Mouse (Mus musculus) induced T-regulatory cell, adult 2 months (primary cell): ENCODE data around the gene D930007J09Rik.

Experiments
- DNase-seq: peaks from one replicate; pipeline ENCODE4 v3.0.0-alpha.2; 2012; ENCODE audit warnings: low read depth

D930007J09Rik gene

DNA sequence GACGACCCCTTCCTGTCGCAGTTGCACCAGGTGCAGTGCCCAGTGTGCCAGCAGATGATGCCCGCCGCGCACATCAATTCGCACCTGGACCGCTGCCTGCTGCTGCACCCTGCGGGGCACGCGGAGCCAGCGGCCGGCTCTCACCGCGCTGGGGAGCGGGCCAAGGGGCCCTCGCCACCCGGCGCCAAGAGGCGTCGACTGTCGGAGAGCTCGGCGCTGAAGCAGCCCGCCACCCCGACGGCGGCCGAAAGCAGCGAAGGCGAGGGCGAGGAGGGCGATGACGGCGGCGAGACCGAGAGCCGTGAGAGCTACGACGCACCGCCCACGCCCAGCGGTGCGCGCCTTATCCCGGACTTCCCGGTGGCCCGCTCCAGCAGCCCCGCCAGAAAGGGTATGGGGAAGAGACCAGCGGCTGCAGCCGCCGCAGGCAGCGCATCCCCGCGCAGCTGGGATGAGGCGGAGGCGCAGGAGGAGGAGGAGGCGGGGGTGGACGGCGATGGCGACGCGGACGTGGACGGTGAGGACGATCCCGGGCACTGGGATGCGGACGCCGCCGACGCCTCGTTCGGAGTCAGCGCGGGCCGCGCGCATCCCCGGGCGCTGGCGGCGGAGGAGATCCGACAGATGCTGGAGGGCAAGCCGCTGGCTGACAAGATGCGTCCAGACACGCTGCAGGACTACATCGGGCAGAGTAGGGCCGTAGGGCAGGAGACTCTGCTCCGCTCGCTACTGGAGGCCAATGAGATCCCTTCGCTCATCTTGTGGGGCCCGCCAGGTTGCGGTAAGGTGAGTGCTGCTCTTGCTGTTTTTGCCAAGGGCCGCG, at the start of gene D930007J09Rik:
TSS of gene D930007J09Rik (minus strand) at position 591 of the 823 bp plus-strand sequence.
- DNase-seq = peak; percentile 66

DNA sequence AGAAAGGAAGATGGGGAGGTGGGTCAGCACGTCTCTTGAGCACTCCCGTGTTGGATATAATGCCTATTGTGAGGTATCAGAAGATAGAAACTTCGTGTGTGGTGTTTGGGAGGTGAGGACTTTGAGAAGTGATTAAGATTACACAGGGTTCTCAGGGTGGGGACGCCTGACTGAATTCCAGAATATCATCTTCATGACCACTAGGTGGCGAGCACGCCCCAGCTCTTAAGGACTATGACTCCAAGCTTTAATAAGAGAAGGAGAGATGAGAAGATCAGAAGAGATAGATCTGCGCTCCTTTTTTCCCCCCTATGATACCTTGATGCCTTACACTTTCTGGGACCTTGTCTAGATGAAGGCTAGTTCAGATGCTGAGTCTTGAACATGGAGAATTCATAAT, 49.3 kb upstream of the D930007J09Rik start:
- peak; percentile 68 for DNase-seq

DNA sequence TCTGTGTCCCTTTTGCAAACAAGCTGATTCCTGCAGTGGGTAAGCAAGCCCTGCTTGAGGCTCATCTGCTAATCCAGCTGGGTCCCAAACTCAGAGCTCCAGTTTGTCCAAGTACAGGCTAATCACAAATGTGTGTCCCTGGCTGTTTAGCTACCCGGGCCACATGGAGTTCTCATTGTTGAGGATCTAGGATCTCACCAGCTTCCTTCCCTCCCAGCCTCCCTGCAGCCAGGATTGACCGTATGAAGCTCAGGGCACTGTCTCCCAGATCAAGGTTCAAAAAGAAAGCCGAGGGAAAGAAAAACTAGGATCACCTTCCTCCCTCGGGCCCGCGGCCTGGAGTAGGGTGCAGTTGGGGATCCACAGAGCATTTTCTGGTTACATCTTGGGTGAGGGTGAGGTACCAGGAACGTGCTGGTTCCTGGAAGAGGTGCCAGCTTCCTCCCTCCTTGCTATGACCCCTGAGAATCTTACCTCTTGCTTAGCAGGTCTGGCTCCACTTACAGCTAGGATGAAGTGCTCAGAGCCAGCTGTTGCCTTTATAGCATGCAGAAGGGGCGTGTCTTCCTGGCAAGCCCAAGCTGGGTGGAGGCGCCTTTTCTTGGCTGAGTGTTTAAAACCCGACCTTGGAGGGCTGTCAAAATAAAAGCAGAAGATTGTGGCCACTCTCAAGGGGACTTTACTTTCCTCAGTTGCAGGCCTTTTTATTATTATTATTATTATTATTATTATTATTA, 48.2 kb upstream of the D930007J09Rik start, which contains the start of gene Serpinb1a:
TSS of gene Serpinb1a (minus strand) at position 518 of the 737 bp plus-strand sequence.
- no peak for DNase-seq

DNA sequence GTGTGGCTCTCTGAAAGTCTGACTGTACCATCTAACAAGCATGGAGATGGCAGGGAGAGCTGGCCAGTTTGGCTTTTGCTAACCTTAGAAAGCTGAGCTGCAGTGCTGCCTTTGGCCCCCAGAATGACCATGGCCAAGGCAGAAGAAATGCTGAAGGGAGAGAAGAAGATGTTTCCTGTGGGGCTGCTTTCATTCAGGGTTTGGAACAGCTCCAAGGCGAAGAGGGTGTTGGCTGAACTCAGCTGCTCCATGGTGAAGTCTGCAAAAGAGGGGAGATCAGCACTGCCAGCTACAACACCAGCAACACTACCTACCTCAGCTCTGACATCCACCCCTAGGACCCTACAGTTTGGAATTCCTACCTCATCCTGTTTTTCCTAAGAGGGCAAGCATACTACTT, 47.5 kb upstream of the D930007J09Rik start:
- DNase-seq = no peak

DNA sequence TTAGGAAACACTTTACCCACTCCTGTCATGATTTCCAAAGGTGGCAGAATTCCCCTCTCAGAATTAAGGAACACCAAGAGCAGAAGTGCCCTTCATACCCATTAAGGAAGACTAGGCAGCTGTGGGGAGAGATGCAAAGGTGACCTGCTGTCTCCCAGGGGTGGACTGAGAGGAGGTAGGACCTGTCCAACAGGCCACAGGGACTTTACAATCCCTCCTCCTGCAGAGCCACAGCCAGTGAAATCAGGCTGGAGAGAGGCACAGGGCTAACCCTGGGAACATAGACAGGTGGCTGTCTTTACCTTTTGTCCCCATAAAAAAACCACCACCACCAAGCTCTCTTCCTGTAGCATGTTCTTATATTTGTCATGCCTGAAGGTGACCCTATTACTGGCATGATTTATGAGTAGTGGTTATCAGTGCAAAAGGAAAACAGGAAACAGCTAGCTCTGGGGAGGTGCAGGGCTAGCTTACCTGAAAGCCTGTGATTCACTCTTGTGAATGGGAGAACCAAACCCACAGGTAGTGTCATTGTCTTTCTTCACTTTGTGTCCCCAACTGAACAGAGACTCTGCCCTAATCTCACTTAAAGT, 47.0 kb upstream of the D930007J09Rik start:
- no peak for DNase-seq

DNA sequence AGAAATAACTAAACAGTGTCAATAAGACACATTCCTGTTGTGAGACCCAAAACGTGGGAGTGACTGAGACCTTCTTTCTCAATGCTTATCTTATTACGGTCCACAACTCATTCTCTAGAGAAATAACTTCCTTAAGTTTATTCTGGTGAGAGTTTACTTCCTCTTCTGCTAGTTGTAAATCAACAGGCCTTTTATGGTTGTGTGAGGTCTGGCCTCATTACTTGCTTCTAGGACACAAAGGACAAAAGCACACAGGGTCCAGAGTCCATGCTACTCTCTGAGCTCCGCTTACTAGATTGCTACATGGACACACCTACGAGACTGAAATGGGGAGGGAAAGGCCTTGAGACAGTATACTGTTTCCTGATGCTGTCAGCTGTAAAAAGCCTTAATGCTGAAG, 46.4 kb upstream of the D930007J09Rik start:
- DNase-seq = no peak

DNA sequence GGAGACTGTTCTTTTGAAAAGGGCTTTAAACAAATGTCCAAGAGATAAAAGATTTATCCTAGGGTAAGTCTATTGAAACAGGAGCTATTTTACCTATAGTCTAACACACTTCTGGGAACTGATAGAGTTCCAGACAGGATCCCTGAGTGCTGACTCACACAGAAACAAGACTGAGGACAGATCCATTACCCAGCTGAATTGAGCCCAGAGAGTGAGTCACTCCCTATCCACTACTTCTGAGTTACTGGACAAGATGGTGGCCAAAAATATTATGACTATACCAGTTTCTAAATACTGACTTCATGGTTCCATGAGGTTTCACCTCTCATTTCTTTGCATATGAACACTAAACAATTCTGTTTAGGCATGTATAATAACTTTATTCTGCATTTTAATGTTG, 43.6 kb upstream of the D930007J09Rik start:
- no peak for DNase-seq

DNA sequence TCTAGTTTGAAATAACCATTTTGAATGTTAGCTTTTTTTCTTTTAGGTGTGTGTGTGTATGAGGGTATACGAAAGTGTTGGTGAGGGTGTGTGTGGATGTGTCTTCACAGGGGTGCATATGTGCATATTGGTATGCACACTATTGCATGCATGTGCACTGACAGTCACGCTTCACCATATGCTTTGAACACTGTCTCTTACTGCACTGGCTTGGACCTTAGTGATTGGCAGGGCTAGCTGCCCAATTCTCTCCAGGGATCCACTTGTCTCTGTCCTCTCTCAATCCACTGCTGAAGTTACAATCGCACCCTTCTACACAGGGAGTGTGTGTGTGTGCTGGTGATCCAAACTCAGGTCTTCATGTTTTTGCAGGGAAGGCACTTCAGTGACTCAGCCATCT, 38.7 kb upstream of the D930007J09Rik start:
- no peak for DNase-seq

DNA sequence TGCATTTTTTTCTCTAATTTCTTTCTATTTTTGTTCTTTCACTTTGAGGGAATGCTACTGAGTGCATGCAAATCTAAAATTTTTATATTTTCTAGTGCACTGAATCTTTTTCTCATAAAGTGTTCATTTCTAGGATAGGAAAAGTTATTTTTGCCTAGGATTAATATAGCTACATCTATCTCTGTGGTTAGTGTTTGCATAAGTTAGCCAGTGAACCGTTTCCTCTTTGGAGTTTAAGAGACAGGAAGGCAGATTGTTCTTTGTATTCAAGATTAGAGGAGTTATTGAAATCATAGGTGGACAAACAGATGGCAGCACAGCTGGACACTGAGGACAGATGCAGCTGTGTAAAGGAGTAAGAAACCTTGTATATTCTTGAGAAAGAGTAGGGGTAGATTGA, 36.7 kb upstream of the D930007J09Rik start:
- no peak for DNase-seq

DNA sequence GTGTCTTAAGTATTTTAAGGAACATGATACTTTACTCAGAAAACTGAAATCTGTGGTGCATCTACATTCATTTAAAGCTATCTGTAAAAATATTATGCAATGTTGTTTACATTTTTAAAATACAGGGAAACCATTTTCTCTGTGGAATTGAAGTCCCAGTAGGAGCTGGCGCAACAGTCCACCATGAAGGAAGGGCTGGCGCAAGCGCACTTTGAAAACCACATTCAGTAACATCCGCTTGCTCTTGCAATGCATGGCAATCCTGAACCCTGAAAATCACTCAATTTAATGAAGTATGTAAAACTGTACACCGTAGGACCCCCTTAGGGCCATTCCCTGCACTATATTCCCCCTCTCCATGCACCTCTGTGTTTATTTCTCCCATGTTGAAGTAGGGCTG, 31.9 kb upstream of the D930007J09Rik start:
- DNase-seq = no peak

DNA sequence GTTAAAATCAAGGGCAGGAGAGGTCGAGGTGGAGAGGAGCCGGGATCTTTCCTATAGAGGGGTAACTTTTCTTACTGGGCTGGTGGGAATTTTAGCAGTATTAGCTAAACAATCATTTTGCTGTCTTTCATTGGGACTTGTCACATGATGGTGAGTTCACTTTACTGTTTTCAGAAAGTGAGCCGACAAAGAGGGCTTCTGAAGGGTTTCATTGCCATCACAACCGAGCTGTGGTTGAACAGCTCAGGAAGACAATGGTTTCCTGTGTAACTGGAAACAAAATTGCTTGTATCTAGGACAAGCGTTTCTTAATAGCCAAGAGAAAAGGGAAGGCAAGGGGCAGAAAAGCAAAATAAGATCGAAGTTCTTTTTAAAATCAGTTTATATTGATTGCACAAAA, 30.6 kb upstream of the D930007J09Rik start:
- DNase-seq = peak; percentile 14

DNA sequence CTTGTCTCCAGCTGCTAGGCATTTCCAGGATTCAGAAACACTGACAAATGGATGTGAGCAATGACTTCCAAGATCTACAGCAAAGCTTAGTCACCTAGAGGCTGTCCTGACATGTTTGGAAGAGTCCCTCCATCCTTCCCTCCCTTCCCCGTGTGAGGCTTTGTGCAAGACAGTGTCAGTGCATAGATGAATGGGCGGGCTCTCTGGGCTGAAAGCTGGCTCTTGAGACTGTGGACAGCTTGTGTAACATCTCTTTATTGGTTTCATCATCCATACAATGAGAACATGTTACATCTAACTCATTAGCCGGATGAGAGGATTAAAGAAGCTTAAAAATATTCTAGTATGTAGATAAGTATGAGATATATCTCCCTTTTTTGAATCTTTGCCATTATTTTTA, 30.1 kb upstream of the D930007J09Rik start:
- DNase-seq = no peak

DNA sequence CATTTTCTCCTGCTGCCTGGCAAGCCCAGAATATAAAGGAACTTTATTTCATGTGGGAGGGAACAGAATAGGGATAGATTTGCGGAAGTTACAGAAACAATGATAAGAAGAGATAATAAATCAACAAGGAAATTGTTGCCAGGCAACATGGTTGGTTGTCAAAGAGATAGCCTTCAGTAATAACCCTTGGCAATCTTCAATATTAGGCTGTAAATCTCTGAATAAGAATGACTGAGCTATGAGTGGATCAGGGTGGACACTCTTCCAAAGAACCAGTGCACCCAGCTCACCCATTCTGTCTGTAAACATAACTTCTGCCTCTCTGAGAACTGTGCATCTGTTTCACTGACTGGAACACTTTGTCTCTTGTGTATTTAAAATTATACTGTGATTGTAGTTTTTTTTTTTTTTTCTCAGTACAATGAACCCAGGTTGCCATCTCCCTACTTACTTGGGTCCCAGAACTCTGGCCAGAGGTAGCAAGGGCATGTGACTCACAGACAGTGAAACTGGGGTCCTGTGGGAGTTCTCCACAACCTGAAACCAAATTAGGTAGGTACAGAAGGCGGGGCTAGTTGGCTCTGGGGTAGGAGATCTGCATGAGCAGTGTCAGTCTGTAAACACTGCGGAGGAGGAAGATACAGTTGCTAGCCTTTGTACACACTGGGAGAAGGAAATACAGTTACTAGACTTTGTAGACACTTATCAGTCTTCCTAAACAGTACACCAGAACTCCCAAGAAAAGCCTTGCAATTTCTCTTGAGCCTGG, 29.0 kb upstream of the D930007J09Rik start:
- no peak for DNase-seq

DNA sequence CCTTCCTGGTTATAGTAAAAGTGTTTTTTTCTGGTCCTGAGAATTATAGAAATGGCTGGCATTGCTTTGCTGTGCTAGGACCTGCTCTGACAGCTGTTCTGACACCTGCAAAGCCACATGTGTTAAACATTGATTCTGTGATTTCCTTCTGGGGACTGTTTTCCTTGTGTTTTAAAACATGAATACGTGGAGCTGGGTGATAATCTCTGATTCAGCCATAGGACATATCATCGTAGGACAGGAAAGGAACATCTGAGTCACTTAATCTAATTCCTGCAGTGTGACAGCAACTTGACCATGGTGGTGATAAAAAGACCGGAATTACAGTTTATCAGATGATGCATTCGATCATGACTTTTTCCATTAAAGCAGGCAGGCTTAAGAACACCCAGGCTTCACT, 26.2 kb upstream of the D930007J09Rik start:
- DNase-seq = no peak

DNA sequence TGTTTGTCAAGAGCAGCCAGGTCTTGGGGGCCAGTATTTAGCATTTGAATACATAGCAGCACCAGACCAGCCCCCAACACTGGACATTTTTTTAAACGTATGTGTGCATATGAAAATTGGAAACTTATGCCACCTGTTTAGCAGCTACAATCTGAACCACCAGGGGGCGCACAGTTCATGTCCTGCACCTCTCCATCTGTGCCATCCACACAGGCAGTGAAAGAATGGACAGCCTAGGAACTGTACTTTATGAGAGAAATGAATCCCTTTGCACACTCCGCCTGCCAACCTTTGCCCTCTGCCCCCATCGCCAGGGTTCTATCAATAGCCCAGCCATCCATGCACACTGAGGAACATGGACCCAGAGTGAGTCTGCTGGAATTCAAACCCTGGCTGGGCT, 25.3 kb upstream of the D930007J09Rik start:
- peak; percentile 72 for DNase-seq

DNA sequence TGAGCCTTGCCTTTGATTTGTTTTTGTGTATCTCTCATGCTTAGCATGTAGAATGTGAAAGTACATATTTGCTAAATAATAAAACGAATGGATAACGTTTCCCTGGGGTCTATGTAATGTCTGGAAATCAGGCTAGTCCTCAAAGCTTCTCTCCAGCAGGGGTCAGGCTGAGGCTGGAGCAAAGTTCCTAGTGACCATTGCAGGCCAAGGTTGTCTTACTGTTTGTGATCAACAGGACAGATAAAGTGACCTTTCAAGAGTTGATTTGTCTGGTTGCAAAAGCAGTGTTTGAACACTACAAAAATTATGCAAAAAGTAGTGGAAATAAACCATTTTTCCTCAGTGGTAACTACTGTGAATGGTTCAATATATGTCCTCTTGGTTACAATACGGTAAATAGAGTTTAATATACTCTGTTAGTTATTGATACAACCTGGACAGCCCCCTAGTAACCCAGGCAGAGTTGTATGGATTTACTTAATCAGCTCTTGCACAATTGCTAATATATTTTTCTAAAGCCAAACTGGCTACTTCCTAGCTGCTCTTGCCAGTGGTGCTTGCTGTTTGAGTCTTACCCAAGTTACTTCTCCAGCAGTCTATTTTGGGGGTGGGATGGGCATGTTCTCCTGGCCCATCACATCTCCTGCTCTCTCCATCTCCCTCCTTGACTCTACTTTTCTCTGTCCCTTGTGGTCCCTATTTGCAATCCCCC, 24.6 kb upstream of the D930007J09Rik start:
- DNase-seq = no peak

DNA sequence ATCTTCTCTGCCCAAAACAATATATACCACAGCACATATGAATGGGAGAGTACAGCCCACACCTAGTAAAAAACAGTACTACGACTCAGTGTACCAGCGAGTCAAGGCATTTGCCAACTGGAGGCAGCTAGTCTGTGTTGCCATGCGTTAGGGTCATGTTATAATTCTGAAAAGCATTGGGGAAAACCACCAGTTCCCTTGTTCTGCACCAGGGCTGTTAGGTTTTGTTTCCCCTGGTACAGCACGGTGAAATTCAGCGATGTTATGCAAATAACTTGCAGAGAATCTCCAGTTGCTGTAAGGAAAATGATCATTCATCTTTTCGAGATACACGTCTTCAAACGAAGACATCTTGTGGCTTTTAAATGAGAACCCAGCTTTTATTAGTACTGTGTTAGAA, 22.9 kb upstream of the D930007J09Rik start:
- DNase-seq = no peak

DNA sequence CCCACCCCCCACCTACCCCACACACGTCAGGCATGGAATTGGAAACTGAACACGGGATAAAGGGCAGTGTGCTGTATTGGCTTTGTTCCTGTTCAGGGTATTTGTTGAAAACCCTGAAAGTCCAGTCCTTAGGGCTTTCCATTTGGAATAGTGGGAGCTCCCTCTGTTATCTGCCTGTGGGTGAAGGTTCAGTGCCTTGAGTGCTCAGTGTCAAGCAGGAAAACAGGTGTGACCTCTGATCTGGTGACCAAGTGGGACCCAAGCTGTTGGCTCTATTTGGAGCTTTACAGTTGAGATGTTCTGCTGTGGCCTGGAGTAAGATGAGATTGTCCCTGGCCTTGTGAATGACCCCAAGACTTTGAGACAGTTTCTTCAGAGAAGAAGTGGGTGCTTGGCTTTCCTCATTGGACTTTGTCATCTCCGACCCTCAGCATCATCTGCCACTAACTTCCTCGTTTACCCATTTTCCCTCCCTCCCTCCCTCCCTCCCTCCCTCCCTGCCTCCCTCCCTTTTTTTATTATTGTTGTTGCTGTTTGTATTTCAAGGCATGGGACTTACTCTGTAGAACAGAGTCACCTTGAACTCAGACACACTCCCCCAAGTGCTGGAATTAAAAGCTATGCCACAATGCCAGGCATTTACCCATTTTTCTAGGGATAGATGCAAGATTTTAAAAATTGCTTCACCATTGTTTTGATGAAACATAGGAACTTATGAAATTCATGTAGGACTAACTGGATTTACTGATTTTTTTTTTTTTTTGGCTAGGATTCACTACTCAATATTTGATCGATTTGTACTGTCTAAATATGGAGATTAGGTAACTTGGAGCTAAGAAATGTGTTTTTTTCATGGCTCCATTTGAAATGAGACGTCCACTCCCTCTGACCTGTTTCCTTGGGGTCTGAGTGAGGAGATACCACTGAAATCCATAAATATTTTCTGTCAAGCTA, 22.0 kb upstream of the D930007J09Rik start:
- no peak for DNase-seq

DNA sequence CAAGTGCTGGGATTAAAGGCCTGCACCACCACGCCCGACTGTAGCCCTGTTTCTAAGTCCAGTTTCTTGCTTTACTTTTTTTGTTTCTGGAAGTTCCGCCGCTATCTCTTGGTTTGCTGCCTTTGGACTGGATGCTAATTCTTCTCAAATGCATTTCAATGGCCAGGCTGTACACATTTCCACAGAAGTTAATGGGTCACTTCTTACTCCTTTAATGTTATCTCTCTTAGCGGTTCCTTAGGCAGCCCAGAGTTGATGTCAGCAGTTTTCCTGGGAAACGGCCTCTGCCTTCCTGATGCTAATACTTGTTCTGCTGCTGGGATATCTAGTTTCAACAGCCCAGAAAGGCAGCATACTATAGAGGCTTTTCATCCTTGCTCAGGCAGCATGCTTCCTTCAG, 20.5 kb upstream of the D930007J09Rik start:
- DNase-seq = no peak

DNA sequence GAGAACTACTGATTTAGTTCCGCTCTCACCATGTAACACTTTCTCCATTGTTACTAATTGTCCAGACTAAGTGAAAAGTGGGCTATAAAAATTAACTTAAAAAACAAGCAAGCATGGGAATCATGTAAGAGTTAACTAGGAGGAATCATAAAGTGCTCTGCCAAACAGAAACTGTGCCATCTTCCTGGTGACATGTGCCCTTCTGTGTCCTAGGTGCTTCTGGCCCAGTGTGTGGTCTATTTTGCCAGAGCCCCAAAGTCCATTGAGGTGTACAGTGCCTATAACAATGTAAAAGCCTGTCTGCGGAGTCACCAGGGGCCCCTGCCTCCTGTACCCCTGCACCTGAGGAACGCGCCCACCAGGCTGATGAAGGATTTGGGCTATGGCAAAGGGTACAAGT, 19.0 kb upstream of the D930007J09Rik start:
- DNase-seq = no peak
